Mouse (Mus musculus): Measurements from ENCODE around the gene Kcnk3.

DNA sequence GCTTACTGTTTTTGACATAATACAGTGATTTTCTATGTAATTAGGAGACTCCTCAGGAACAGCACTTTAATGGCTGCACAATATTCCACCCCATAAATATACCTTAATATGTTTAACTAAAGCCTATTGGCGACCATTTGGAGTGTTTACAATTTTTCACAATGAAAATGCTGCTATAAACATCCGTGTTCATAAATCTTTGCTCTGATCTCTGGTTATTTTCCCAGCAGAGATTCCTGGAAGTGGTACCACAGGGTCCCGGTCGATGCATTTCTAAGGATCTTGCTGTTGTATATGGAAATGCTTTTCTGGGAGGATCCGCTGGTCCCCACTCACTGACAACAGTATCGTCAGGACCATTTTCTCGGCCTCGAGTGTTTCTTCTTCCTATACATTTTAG, 25.3 kb downstream of the Kcnk3 start:
- no peak for TF ChIP-seq CTCF (conservative IDR thresholded peaks at IDR 0.05; ENCODE audit: insufficient read depth, insufficient read length, low read depth, low read length)
- TF ChIP-seq POLR2A (IDR thresholded peaks at IDR 0.05; ENCODE audit: low read depth, low read length) = no peak
